Mouse (Mus musculus): Measurements from ENCODE around the gene Ahdc1.

DNA sequence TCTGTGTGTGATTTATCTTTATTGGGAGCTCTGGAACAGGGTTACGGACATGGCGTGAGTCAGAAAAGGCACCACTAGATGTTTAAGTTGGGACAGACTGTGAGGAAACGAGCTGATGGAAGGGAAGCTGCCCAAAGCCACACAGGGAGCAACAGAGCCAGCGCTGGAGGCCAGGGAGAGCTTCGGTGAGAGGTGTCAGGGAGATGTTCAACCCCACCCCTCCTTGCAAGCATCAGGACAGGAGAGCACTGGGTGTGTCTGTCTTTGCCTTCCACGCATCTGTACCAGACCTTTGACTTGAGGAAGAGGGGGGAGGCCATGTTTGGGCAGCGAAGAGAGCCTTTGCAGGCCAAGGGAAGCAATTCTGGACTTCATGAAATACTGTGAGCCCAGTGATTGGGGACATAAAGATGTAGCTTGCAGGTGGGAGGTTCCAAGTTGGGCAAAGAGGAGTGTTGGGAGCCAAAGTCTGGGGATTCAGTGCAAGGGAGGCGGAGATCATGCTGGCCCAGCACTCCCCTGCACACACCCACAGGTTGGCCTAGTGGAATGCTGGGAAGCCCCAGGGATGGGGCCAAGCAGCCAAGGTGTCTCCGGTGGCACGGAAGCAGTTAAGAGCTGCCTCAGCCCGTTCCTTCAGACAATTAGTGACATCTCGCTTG lies 35.8 kb downstream of the Ahdc1 start:
- no peak for TF ChIP-seq ELF1 (IDR thresholded peaks at IDR 0.05; ENCODE audit: low read depth, low read length)
- TF ChIP-seq CHD2 (IDR thresholded peaks at IDR 0.05; ENCODE audit: low read length), result no peak

Measured in MEL (cell line).